Mouse (Mus musculus) bone marrow macrophage, adult 2 months (primary cell): ENCODE measurements around the gene Nckap5. TPM values are rescaled to one million over a fixed set of nuclear protein-coding genes. Genes with fewer than 3 reads are reported as not detected.

ENCODE experiments used
- H3K27ac ChIP-seq: 2 replicates; pipeline ENCODE4 v1.5.1; 2012; ENCODE audit warnings: low read depth, low read length; ENCODE audit not compliant: insufficient read depth
- H3K4me1 ChIP-seq: 2 replicates; pipeline ENCODE4 v1.6.1; 2012; ENCODE audit warnings: low read length; ENCODE audit not compliant: control insufficient read depth, insufficient read depth
- H3K4me3 ChIP-seq: 2 replicates; pipeline ENCODE4 v1.5.1; 2012; ENCODE audit warnings: mild to moderate bottlenecking, low read length, moderate library complexity; ENCODE audit not compliant: insufficient read depth
- CTCF ChIP-seq: IDR thresholded peaks from 2 replicates; pipeline ENCODE4 v1.5.1; 2012; ENCODE audit warnings: low read depth, mild to moderate bottlenecking, low read length, moderate library complexity
- POLR2A ChIP-seq: IDR thresholded peaks from 2 replicates; pipeline ENCODE4 v1.6.1; 2012; ENCODE audit warnings: mild to moderate bottlenecking, low read depth, low read length, borderline replicate concordance
- polyA plus RNA-seq: library from polyadenylated mRNA; stranded (reverse); fragments of >200 nt; gene quantifications from 2 replicates; pipeline ENCODE4 v1.2.4, GENCODE M21; 2012; ENCODE audit not compliant: missing spikeins, insufficient read depth, insufficient read length

The Nckap5 gene
- polyA plus RNA-seq, 1 experiment: not detected

- Histone ChIP-seq H3K27ac (no peak overlapping the region), H3K4me1 (no peaks in the 10 kb centered on the region), H3K4me3 (no peak overlapping the region)
- TF ChIP-seq POLR2A: no peak
- no peak for TF ChIP-seq CTCF
These were observed 302.5 kb downstream of the Nckap5 start for GRCm38 (mm10) chr1:126528043-126528598.

GRCm38 (mm10) chr1:126518067-126518466, 312.5 kb downstream of the Nckap5 start:
- TF ChIP-seq CTCF: no peak

DNA sequence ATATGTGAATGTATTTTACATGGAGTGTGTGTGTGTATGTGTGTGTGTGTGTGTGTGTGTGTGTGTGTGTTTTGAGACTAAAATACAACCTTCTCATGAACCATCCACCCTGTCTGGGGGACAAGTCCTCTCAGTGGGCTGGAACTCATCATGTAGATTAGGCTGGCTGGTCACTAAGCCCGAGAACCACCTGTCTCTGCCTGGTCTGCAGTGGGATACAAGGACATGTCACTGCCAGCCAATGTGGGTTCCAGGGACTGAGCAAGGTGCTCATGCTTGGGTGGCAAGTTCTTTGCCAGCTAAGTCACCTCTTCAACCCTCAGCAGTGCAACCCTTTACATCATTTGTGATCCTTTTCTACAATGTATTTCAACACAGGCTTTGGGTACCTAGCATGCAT, 313.2 kb downstream of the Nckap5 start:
- Histone ChIP-seq H3K4me3 (no peak overlapping the region), H3K4me1 (no peaks in the 10 kb centered on the region), H3K27ac (no peak overlapping the region)
- no peak for TF ChIP-seq CTCF
- no peak for TF ChIP-seq POLR2A

More at GRCm38 (mm10) chr1:126518067-126518466, 312.5 kb downstream of the Nckap5 start:
- Histone ChIP-seq H3K27ac (no peak overlapping the region), H3K4me1 (no peaks in the 10 kb centered on the region), H3K4me3 (no peak overlapping the region)

GRCm38 (mm10) chr1:126515054-126515756, 315.4 kb downstream of the Nckap5 start:
- Histone ChIP-seq H3K27ac (no peak overlapping the region), H3K4me1 (no peaks in the 10 kb centered on the region), H3K4me3 (no peak overlapping the region)
- TF ChIP-seq CTCF (no peak), POLR2A (no peak)

DNA sequence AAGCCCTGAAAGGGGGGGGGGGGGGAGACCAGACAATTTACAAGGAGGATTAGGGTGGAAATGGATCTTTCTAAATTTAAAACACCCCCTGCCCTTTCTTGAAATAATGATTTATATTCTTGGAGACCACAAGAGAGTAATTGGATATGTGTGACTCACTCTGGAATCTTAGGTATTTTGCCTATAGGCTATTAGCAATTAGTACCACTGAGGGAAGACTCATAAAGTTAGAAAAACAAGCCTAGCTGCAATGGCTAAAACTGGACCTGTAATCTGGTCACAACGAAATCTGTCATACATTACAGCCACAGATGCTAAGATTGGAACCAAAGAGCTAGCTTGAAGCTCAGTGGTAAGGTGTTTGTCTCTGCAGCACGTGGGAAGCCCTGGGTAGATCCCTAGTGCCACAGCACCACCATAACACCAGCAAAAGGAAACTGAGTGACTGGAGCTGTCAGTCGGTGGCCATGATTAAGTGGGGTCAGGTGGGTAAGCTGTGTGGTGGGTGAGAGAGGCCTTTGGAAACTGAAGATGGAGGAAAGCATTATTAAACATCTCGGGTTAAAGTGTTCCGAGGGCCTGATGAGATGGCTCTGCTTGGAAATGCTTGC, 318.7 kb downstream of the Nckap5 start:
- TF ChIP-seq CTCF (no peak), POLR2A (no peak)
- H3K27ac ChIP-seq: no peak overlapping the region
- H3K4me1 ChIP-seq: no peaks in the 10 kb centered on the region
- H3K4me3 ChIP-seq: no peak overlapping the region

DNA sequence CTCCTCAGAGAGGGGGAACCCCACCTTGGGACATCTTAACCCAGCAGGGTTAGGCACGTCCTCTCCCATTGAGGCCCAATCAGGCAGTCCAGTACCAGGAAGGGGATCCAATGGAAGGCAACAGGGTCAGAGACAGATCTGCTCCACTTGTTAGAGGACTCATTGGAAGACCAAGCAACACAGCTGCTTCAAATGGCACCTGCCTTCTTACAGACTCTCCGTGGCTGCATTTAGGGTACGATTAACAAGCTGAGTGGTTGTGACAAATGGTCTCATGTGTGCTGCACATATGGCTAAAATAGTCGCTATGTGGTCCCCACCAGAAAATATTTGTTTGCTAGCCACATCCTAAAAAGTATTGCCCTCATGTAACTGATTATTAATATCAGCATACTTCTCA, 325.9 kb downstream of the Nckap5 start:
- no peaks in the 10 kb centered on the region for H3K4me1 ChIP-seq
- no peak overlapping the region for H3K27ac ChIP-seq
- TF ChIP-seq CTCF (no peak), POLR2A (no peak)
- no peak overlapping the region for H3K4me3 ChIP-seq

- TF ChIP-seq POLR2A (no peak), CTCF (no peak)
- Histone ChIP-seq H3K27ac (no peak overlapping the region), H3K4me1 (no peaks in the 10 kb centered on the region), H3K4me3 (no peak overlapping the region)
These were observed 327.9 kb downstream of the Nckap5 start for GRCm38 (mm10) chr1:126502741-126503140.

DNA sequence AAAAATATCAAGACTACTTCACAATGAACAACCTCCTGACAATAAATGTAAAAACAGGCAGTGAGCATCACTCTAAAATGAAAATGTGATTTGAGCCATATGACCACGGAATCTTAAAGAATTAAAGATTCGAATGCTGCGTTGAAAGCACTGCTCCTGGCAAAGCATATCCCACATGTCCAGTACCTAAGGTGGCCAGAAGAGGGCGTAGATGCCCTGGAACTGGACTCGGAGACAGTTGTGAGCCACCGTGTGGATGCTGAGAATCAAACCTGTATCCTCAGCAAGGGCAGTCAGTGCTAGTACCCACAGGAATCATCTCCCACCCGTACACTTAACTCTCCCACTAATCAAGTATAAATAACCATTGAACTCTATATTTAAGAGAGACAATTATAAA, 333.9 kb downstream of the Nckap5 start:
- no peak for TF ChIP-seq POLR2A
- TF ChIP-seq CTCF: no peak
- Histone ChIP-seq H3K4me3 (no peak overlapping the region), H3K4me1 (no peaks in the 10 kb centered on the region)

DNA sequence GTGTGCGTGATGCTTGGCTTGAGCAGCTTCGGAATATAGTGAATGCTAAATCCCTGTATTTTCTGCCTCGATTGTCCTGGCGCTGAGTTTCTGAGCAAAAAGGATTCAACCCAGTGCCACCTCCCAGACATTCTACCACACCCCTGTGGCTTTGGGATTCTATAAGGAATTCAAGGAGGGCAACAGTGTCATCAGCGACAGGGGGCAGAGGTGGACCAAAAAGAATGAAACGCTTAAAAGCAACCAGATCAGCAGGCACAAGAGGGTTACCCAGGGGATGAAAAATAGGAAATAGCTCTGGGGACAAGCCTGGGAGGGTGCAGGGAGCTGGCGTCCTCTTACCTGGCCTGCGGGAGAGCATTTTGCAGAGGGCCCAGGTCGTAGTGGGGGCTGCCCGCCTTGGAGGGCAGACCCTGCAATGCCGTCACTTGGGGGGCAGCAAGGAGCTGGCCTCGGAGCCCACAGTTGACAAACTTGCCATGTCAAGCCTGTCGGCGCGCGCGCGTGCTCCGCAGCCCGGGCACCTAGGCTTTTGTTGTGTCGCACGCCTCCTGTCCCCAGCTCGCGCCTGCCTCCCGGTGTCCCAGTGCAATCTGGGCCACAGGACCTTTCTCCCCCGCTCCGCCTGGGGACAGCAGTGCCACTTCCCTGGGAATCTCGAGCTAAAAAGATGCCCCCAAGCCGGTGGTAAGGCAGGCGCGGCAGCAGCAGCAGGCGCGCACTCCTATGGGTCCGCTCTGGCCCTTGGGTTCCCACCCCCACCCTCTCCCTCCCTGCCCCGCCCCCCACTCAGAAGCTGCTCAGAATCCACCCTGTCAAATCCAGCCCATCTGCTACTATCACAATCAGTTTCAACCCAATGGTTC, 338.2 kb downstream of the Nckap5 start:
- no peak overlapping the region for H3K4me3 ChIP-seq
- H3K4me1 ChIP-seq: no peaks in the 10 kb centered on the region
- no peak overlapping the region for H3K27ac ChIP-seq
- no peak for TF ChIP-seq CTCF
- no peak for TF ChIP-seq POLR2A

More for the DNA sequence above, 333.9 kb downstream of the Nckap5 start:
- H3K27ac ChIP-seq: no peak overlapping the region
